ENCODE assay signal across 17 mouse cellular contexts in genomic region chr5:127587854-127588253, GRCm38 (mm10). TPM values are rescaled to one million over a fixed set of nuclear protein-coding genes. Genes with fewer than 3 reads are reported as not detected.
DNase-seq lines count a peak whose midpoint lies in the region; ATAC-seq and TF ChIP-seq lines count a peak whose summit lies in the region.
"Had no signal": no experiment of that assay in that cellular context is flagged by ENCODE, and none has a peak within 500 bp of the region (broad histone marks: within the 10 kb centered on the region; RNA-seq: fewer than 3 reads in every experiment).

No protein-coding gene starts in this region.

- TF ChIP-seq EP300 in MEL (IDR thresholded peaks at IDR 0.05; ENCODE audit: low read depth in 1 of 2, low read length in 2 of 2), result no peak

- WGBS in intestine, postnatal 0 days, result 70% methylated on average over 6 of the region's 6 CpGs
- 65% methylated on average over 6 of the region's 6 CpGs for WGBS in intestine, embryonic 15.5 days

- H3K27me3 ChIP-seq in intestine, postnatal 0 days (replicated peaks; ENCODE audit: control insufficient read depth, insufficient read depth, low read length), result no peaks in the 10 kb centered on the region
- no peaks in the 10 kb centered on the region for H3K27me3 ChIP-seq in intestine, embryonic 15.5 days (replicated peaks)
- H3K27me3 ChIP-seq in MEL (ENCODE audit: control insufficient read depth in 1 of 2, insufficient read depth in 2 of 2, low read length in 2 of 2), result no peaks in the 10 kb centered on the region
- H3K27me3 ChIP-seq: limb, embryonic 15.5 days had no signal

- no peaks in the 10 kb centered on the region for H3K79me2 ChIP-seq in MEL (ENCODE audit: control insufficient read depth, insufficient read depth, low read length, poor library complexity)

- no peak overlapping the region for H3K4me3 ChIP-seq in intestine, postnatal 0 days (ENCODE audit: low read depth, low read length)
- no peak overlapping the region for H3K4me3 ChIP-seq in intestine, embryonic 15.5 days (replicated peaks)
- H3K4me3 ChIP-seq in MEL (ENCODE audit: control insufficient read depth in 1 of 2, insufficient read depth in 1 of 2, low read depth in 2 of 2, low read length in 2 of 2), result no peak overlapping the region
- H3K4me3 ChIP-seq: limb, embryonic 15.5 days; myocyte had no signal

- H3K27ac ChIP-seq in intestine, postnatal 0 days (ENCODE audit: low read depth, low read length), result no peak overlapping the region
- H3K27ac ChIP-seq in intestine, embryonic 15.5 days, result no peak overlapping the region
- no peak overlapping the region for H3K27ac ChIP-seq in MEL (ENCODE audit: control insufficient read depth, low read depth, low read length)
- H3K27ac ChIP-seq: limb, embryonic 15.5 days had no signal

- H3K4me1 ChIP-seq in intestine, postnatal 0 days (replicated peaks; ENCODE audit: control insufficient read depth, insufficient read depth, low read length), result no peaks in the 10 kb centered on the region
- H3K4me1 ChIP-seq in intestine, embryonic 15.5 days (replicated peaks), result no peaks in the 10 kb centered on the region
- H3K4me1 ChIP-seq in MEL (ENCODE audit: control insufficient read depth in 1 of 2, insufficient read depth in 2 of 2, low read length in 2 of 2), result no peaks in the 10 kb centered on the region
- H3K4me1 ChIP-seq: limb, embryonic 15.5 days had no signal

- no peaks in the 10 kb centered on the region for H3K9me3 ChIP-seq in intestine, postnatal 0 days (ENCODE audit: control insufficient read depth)
- H3K9me3 ChIP-seq in intestine, embryonic 15.5 days, result no peaks in the 10 kb centered on the region
- no peaks in the 10 kb centered on the region for H3K9me3 ChIP-seq in MEL (replicated peaks; ENCODE audit: insufficient read depth, low read length)
- H3K9me3 ChIP-seq: limb, embryonic 15.5 days had no signal

- no peak for TF ChIP-seq POLR2A in MEL (IDR thresholded peaks at IDR 0.05; ENCODE audit: control insufficient read depth in 1 of 2, insufficient read depth in 1 of 2, low read depth in 1 of 2, low read length in 2 of 2, poor library complexity in 1 of 2)

- ATAC-seq in intestine, postnatal 0 days, result no peak
- no peak for ATAC-seq in intestine, embryonic 15.5 days

- no peak overlapping the region for H3K9ac ChIP-seq in intestine, postnatal 0 days (ENCODE audit: low read depth, low read length)
- H3K9ac ChIP-seq in intestine, embryonic 15.5 days, result no peak overlapping the region
- H3K9ac ChIP-seq in MEL (ENCODE audit: control insufficient read depth, low read depth, low read length, poor library complexity, severe bottlenecking), result no peak overlapping the region
- H3K9ac ChIP-seq: limb, embryonic 15.5 days had no signal

- no peak overlapping the region for H3K4me2 ChIP-seq in intestine, postnatal 0 days (replicated peaks; ENCODE audit: low read depth)
- no peak overlapping the region for H3K4me2 ChIP-seq in intestine, embryonic 15.5 days (replicated peaks)
- H3K4me2 ChIP-seq: limb, embryonic 15.5 days had no signal

- DNase-seq in A20 (ENCODE audit: low read depth, low spot score), result peak; percentile 50
- peak; percentile 34 for DNase-seq in MEL (ENCODE audit: low read depth, low spot score)
- DNase-seq in induced T-regulatory cell, adult 2 months (ENCODE audit: low read depth), result peak; percentile 20
- DNase-seq in Muller cell, postnatal 12 days (ENCODE audit: inconsistent ontology term), result no peak
- no peak for DNase-seq in c-Kit-positive CD71-positive TER-119-positive erythroid progenitor cells, embryonic 14.5 days (ENCODE audit: low spot score)
- DNase-seq in left cerebral cortex, adult 8-10 months (ENCODE audit: low spot score in 2 of 2), result no peak
- DNase-seq: adrenal gland, postnatal 25 days; cerebellum, adult 11-12 months; heart, postnatal 36 days; layer of hippocampus, adult 9-11 months; lung, postnatal 4 days; thymus, adult 2 months had no signal

- peak; percentile 25 for TF ChIP-seq RAD21 in MEL (IDR thresholded peaks at IDR 0.05; ENCODE audit: low read depth, low read length)

- peak; percentile 35 for TF ChIP-seq CTCF in intestine, postnatal 0 days (IDR thresholded peaks at IDR 0.05; ENCODE audit: low read depth)
- TF ChIP-seq CTCF in MEL (IDR thresholded peaks at IDR 0.05 in 2 of 3, conservative IDR thresholded peaks at IDR 0.05 in 1 of 3; ENCODE audit: control insufficient read depth in 1 of 3, insufficient read depth in 1 of 3, low read depth in 2 of 3, low read length in 3 of 3, poor library complexity in 1 of 3, severe bottlenecking in 1 of 3), result peak in 2 of 3 experiments; percentile 10 to 26; a peak in 2 of 6 replicates

- H3K36me3 ChIP-seq in intestine, postnatal 0 days (ENCODE audit: control insufficient read depth, insufficient read depth), result peaks cover 9% of the 10 kb centered on the region; the same call in 1 of the 2 replicates
- peaks cover 3% of the 10 kb centered on the region; the same call in 1 of the 2 replicates for H3K36me3 ChIP-seq in intestine, embryonic 15.5 days
- H3K36me3 ChIP-seq in MEL (ENCODE audit: control insufficient read depth in 1 of 2, insufficient read depth in 2 of 2, low read length in 2 of 2), result no peaks in the 10 kb centered on the region

TF ChIP-seq in MEL, 35 proteins besides CTCF, POLR2A, EP300 and RAD21:
- TF ChIP-seq MYB (IDR thresholded peaks at IDR 0.05; ENCODE audit: low read depth, low read length) (no peak), JUND (IDR thresholded peaks at IDR 0.05; ENCODE audit: low read depth, low read length) (no peak), UBTF (IDR thresholded peaks at IDR 0.05; ENCODE audit: borderline replicate concordance, insufficient read depth, low read depth, low read length) (no peak), CHD1 (IDR thresholded peaks at IDR 0.05; ENCODE audit: low read depth, low read length) (no peak), SMC3 (IDR thresholded peaks at IDR 0.05; ENCODE audit: low read depth, low read length) (peak; percentile 33), USF1 (IDR thresholded peaks at IDR 0.05; ENCODE audit: low read depth, low read length) (no peak), MAZ (IDR thresholded peaks at IDR 0.05; ENCODE audit: low read depth, low read length) (no peak)

RNA-seq across cellular contexts. Expression of gene Glt1d1, which starts 44.2 kb away (rescaled TPM):
- polyA plus RNA-seq in intestine, postnatal 0 days (2015; fragmentation: Nextera tagmentation; extraction: Ambion mirVana), result 0.04 TPM in 1 of 2 replicates, not detected in the other
- 0.63 and 0.78 TPM in 2 replicates for polyA plus RNA-seq in intestine, embryonic 15.5 days (2015; fragmentation: Nextera tagmentation; extraction: Ambion mirVana)
- total RNA-seq in MEL (2012; rRNA removed), result not detected in 2 replicates
- polyA plus RNA-seq in MEL (2012; ENCODE audit: insufficient read depth in 1 of 2, insufficient read length in 2 of 2, low read depth in 1 of 2, low replicate concordance in 2 of 2, missing spikeins in 1 of 2), result under 1 TPM in 1 of 2 experiments, not detected in 1; 0.19 TPM
- 10 to 100 TPM; 23.9 to 29.0 (median 25.7) TPM for total RNA-seq in left cerebral cortex, adult 8-10 months (2022)
- total RNA-seq: heart, adult 8-10 months; heart, postnatal 36 days had no signal
- polyA plus RNA-seq: myocyte had no signal

RNA-seq across cellular contexts. Expression of gene Slc15a4, which starts 44.8 kb away (rescaled TPM):
- 6.9 and 8.6 TPM in 2 replicates for polyA plus RNA-seq in intestine, postnatal 0 days (2015; fragmentation: Nextera tagmentation; extraction: Ambion mirVana)
- polyA plus RNA-seq in intestine, embryonic 15.5 days (2015; fragmentation: Nextera tagmentation; extraction: Ambion mirVana), result 18.1 and 19.2 TPM in 2 replicates
- 29.1 and 31.7 TPM in 2 replicates for total RNA-seq in MEL (2012; rRNA removed)
- polyA plus RNA-seq in MEL (2012; ENCODE audit: insufficient read depth in 1 of 2, insufficient read length in 2 of 2, low read depth in 1 of 2, low replicate concordance in 2 of 2, missing spikeins in 1 of 2), result 10 to 100 TPM in 1 of 2 experiments, not detected in 1; 35.5 TPM
- 10 to 100 TPM; 24.3 to 28.9 (median 26.8) TPM for total RNA-seq in left cerebral cortex, adult 8-10 months (2022)

Comparison
In these comparisons a context has a peak if more than half of its experiments do, and no peak if none do; other contexts are left out.
1. DNase-seq: peak in A20 (single experiment), MEL (single experiment) and induced T-regulatory cell, adult 2 months (single experiment); none in Muller cell, postnatal 12 days (single experiment), c-Kit-positive CD71-positive TER-119-positive erythroid progenitor cells, embryonic 14.5 days (single experiment) and left cerebral cortex, adult 8-10 months (0 of 2).